Mouse (Mus musculus): ENCODE results near the gene Lyzl4.

- TF ChIP-seq POLR2AphosphoS2 (IDR thresholded peaks at IDR 0.05; ENCODE audit: low read depth, low read length) (no peak), CTCF (conservative IDR thresholded peaks at IDR 0.05 in 1 of 2, IDR thresholded peaks at IDR 0.05 in 1 of 2; ENCODE audit: low read depth in 2 of 2, low read length in 2 of 2) (no peak), POLR2A (IDR thresholded peaks at IDR 0.05; ENCODE audit: low read depth, low read length) (no peak)
These were observed 43.8 kb downstream of the Lyzl4 start for GRCm38 (mm10) chr9:121598106-121598505.
